9 mouse cellular contexts compared by ENCODE assay signal in the genomic region with DNA sequence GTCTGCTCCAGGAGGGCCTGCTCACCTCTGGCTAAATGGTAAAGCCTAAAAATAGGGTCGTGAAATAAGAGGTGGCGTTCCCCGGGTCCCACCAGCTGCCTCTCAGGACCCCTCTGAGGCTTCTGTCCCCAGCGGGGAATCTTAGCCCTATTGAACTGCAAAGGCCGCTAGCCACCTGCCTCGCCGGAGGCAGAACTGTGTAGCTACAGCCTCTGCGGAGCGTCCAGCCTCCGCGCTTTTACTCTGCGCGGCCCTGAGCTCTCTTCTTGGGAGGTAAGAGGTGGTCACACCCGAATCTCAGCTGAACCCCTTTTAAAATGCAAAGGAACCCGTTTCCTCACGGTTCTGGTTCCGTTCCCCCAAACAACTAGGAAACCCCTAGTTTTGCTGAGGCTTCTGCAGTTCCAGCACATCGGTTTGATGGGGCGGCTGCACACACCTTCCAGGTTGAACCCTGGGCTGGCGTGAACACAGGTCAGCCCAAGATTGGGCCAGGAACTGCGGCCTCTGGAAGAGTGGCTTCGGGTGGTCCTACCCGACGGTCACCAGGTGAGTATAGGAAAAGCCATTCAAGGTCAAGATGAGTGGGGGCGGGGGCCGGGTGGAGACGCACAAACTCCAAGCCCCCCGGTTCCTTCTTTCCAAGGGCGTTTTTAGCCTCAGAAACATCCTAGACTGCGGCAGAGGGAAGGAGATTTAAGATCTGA. TPM values are rescaled to one million over a fixed set of nuclear protein-coding genes. Genes with fewer than 3 reads are reported as not detected.
A peak's percentile ranks its signal among the peaks of the same experiment; 100 is the strongest.
DNase-seq lines count a peak whose midpoint lies in the region; ATAC-seq lines count a peak whose summit lies in the region.
"Had no signal": no experiment of that assay in that cellular context is flagged by ENCODE, and none has a peak within 500 bp of the region (broad histone marks: within the 10 kb centered on the region; RNA-seq: fewer than 3 reads in every experiment).

No protein-coding gene starts in this region.

- H3K4me1 ChIP-seq in forebrain, embryonic 13.5 days = peaks cover 41% of the 10 kb centered on the region
- H3K4me1 ChIP-seq in midbrain, embryonic 10.5 days = peaks cover 53% of the 10 kb centered on the region
- H3K4me1 ChIP-seq in liver, embryonic 12.5 days = 0 out of 2 replicates have a peak, but pooled peaks cover 4% of the 10 kb centered on the region

- ATAC-seq in forebrain, embryonic 13.5 days = no peak
- no peak for ATAC-seq in liver, embryonic 12.5 days
- ATAC-seq: Patski had no signal

- H3K4me3 ChIP-seq in forebrain, embryonic 13.5 days = peak overlapping the region; percentile 20
- H3K4me3 ChIP-seq in midbrain, embryonic 10.5 days = peak overlapping the region; percentile 49
- H3K4me3 ChIP-seq in liver, embryonic 12.5 days = no peak overlapping the region

- WGBS in forebrain, embryonic 13.5 days = under 1% methylated on average over 30 of the region's 30 CpGs
- WGBS in midbrain, embryonic 10.5 days = under 1% methylated on average over 30 of the region's 30 CpGs
- WGBS in liver, embryonic 12.5 days (ENCODE audit: insufficient replicate concordance) = 5% methylated on average over 30 of the region's 30 CpGs

- peak; percentile 4 for DNase-seq in right cerebral cortex, postnatal 4 days
- DNase-seq in right cerebral cortex, adult 18-20 months = no peak
- DNase-seq in midbrain, embryonic 10.5 days (ENCODE audit: low spot score) = peak; percentile 62
- no peak for DNase-seq in thymus, adult 18-20 months
- DNase-seq in thymus, postnatal 4 days = no peak
- DNase-seq: kidney, adult 9 months had no signal

- peaks cover 93% of the 10 kb centered on the region for H3K27me3 ChIP-seq in forebrain, embryonic 13.5 days
- H3K27me3 ChIP-seq in midbrain, embryonic 10.5 days (ENCODE audit: low read depth, poor library complexity, severe bottlenecking) = peaks cover 97% of the 10 kb centered on the region
- peaks cover 83% of the 10 kb centered on the region for H3K27me3 ChIP-seq in liver, embryonic 12.5 days (replicated peaks)

- H3K9me3 ChIP-seq in forebrain, embryonic 13.5 days (replicated peaks) = no peaks in the 10 kb centered on the region
- no peaks in the 10 kb centered on the region for H3K9me3 ChIP-seq in midbrain, embryonic 10.5 days (replicated peaks)
- H3K9me3 ChIP-seq in liver, embryonic 12.5 days (replicated peaks) = no peaks in the 10 kb centered on the region

- peak overlapping the region; percentile 46 for H3K4me2 ChIP-seq in forebrain, embryonic 13.5 days
- no peak overlapping the region for H3K4me2 ChIP-seq in liver, embryonic 12.5 days

- H3K36me3 ChIP-seq in forebrain, embryonic 13.5 days (ENCODE audit: poor library complexity, severe bottlenecking) = no peaks in the 10 kb centered on the region
- H3K36me3 ChIP-seq in midbrain, embryonic 10.5 days = no peaks in the 10 kb centered on the region
- H3K36me3 ChIP-seq in liver, embryonic 12.5 days = no peaks in the 10 kb centered on the region

- peak overlapping the region; percentile 23; the same call in 1 of the 2 replicates for H3K27ac ChIP-seq in forebrain, embryonic 13.5 days
- H3K27ac ChIP-seq in midbrain, embryonic 10.5 days (replicated peaks) = peak overlapping the region; percentile 67
- no peak overlapping the region for H3K27ac ChIP-seq in liver, embryonic 12.5 days

- H3K9ac ChIP-seq in forebrain, embryonic 13.5 days = peak overlapping the region; percentile 41
- H3K9ac ChIP-seq in liver, embryonic 12.5 days = no peak overlapping the region

RNA-seq across cellular contexts. Expression of gene Kiz, which starts 16.9 kb away (rescaled TPM):
- 28.0 and 28.1 TPM in 2 replicates for polyA plus RNA-seq in forebrain, embryonic 13.5 days (2015; fragmentation: Nextera tagmentation; extraction: Ambion mirVana)
- 32.2 and 33.7 TPM in 2 replicates for polyA plus RNA-seq in midbrain, embryonic 10.5 days (2016; fragmentation: Nextera tagmentation; extraction: Ambion mirVana)
- 14.4 and 16.9 TPM in 2 replicates for polyA plus RNA-seq in liver, embryonic 12.5 days (2016; fragmentation: Nextera tagmentation; extraction: Ambion mirVana)

Comparison
In these comparisons a context has a peak if more than half of its experiments do, and no peak if none do; other contexts are left out.
1. DNase-seq: peak in right cerebral cortex, postnatal 4 days (single experiment) and midbrain, embryonic 10.5 days (single experiment); none in right cerebral cortex, adult 18-20 months (single experiment), thymus, adult 18-20 months (0 of 2) and thymus, postnatal 4 days (single experiment).